Mouse (Mus musculus) brain, embryonic 14.5 days (tissue): ENCODE data around the gene Fscb.

Experiments
- CTCF ChIP-seq: fragments of 200-500 bp; IDR thresholded peaks from 2 replicates; pipeline ENCODE4 v1.5.1; 2012; ENCODE audit warnings: inconsistent platforms, mild to moderate bottlenecking, moderate library complexity, borderline replicate concordance; ENCODE audit not compliant: insufficient read depth, insufficient read length; ENCODE audit errors: extremely low read depth
- POLR2A ChIP-seq: fragments of 200-500 bp; IDR thresholded peaks from 2 replicates; pipeline ENCODE4 v1.6.1; 2012; ENCODE audit warnings: mild to moderate bottlenecking, inconsistent platforms, borderline replicate concordance; ENCODE audit not compliant: poor library complexity, insufficient read depth, insufficient read length, severe bottlenecking; ENCODE audit errors: extremely low read depth

- no peak for TF ChIP-seq CTCF
- TF ChIP-seq POLR2A, result no peak
Observed at GRCm38 (mm10) chr12:64455228-64455627, 19.3 kb downstream of the Fscb start.
